Mouse (Mus musculus): Measurements from ENCODE around the gene Nmnat3. TPM values are rescaled to one million over a fixed set of nuclear protein-coding genes. Genes with fewer than 3 reads are reported as not detected.

Gene Nmnat3
- polyA plus RNA-seq, 1 experiment from 2014 or later = 10.2 TPM

DNA sequence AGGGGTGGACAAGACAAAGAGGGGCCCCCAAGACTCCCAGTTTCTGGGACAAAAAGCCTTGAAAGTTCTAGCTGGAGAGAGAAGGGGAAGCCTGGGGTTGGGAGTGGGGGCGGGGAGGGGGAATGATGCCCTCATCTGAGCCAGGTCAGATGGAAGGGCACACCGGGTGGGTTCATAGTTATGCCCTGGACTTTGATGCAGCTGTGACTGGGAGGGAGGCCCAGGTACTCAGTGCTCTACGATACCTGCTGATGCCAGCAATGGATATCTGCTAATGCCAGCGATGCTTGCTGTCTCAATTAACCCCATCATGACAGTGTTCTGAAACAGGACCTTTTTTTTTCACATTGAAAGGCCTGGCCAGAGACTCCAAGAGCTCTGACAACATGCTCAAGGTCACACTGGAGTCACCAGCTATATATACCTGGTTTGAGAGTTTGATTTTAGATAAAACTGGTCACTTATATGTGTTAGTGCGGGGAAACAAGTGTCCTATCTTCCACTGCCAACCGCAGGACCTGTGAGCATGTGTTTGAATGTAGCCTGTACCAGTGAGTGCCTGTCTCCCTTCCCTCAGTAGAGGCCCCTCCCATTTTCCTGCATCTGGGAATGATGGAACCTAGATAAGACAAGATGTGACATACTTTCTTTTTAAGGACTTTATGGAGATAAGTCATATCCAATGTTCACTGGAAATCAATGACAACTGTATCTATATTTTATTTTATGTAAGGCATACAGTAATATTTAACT is 25.6 kb downstream of the Nmnat3 start:
- Histone ChIP-seq H3K27me3 (no peaks in the 10 kb centered on the region), H3K9ac (no peak overlapping the region), H3K36me3 (no peaks in the 10 kb centered on the region), H3K4me2 (no peak overlapping the region), H3K4me1 (replicated peaks) (no peaks in the 10 kb centered on the region), H3K27ac (no peak overlapping the region), H3K4me3 (no peak overlapping the region), H3K9me3 (replicated peaks) (no peaks in the 10 kb centered on the region)
- ATAC-seq (replicated peaks; ENCODE audit: insufficient number of reproducible peaks, insufficient read depth, low FRiP score, low read depth) = no peak
- WGBS = 73% methylated on average over 6 of the region's 6 CpGs

DNA sequence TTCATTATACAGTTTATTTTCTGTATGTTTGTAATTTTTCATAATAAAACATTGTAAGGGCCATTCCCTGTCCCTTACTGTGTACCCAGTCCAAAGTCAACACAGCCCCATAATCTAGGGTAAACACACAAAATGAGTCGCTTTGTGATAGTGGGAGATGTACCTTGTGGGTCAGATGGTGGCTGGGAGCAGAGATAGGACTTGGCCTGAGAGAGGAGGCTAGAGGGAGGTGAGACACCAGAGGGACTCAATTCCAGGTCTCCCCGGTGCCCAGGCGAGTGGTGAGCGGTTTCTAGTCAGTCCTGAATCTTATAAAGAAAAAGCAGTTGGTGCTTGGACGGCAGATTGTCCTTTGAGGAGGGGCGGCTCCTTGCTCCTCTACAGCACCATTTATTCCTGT is 26.4 kb downstream of the Nmnat3 start:
- no peak for ATAC-seq (replicated peaks; ENCODE audit: insufficient number of reproducible peaks, insufficient read depth, low FRiP score, low read depth)

DNA sequence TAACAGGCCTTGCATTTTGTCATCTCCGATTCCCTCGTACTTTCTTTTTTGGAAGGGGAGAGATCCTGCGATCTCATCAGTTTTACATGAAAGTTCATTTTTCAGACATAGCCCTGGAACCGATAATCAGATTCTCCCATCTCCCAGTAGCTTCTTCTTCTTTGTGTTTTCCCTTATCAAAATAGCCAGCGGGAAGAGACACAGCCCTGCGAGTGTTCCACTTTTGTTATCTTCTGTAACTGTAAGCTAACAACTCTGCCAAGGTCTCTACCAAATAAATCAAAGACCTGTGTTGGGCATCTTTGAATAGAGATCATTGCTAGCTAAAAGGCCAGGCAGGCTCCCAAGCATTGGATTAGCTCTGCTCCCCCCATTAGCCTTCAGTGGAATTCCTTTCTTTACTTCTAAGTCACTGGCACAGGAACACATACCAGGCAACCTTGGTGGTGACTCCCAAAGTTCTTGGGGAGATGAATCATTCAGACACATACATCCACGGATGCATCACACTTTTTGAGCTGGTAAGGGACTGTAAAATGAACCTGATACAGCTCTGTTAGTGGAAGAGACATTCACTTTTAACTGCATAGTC is 26.9 kb downstream of the Nmnat3 start:
- no peak for ATAC-seq (replicated peaks; ENCODE audit: insufficient number of reproducible peaks, insufficient read depth, low FRiP score, low read depth)
- Histone ChIP-seq H3K4me2 (no peak overlapping the region), H3K9ac (no peak overlapping the region), H3K9me3 (replicated peaks) (no peaks in the 10 kb centered on the region), H3K27ac (no peak overlapping the region), H3K36me3 (no peaks in the 10 kb centered on the region), H3K27me3 (no peaks in the 10 kb centered on the region), H3K4me3 (no peak overlapping the region), H3K4me1 (replicated peaks) (no peaks in the 10 kb centered on the region)
- WGBS = 71% methylated on average over 7 of the region's 7 CpGs

More for the DNA sequence above, 26.4 kb downstream of the Nmnat3 start:
- Histone ChIP-seq H3K9me3 (replicated peaks) (no peaks in the 10 kb centered on the region), H3K27me3 (no peaks in the 10 kb centered on the region), H3K4me1 (replicated peaks) (no peaks in the 10 kb centered on the region), H3K9ac (no peak overlapping the region), H3K4me2 (no peak overlapping the region), H3K36me3 (no peaks in the 10 kb centered on the region), H3K4me3 (no peak overlapping the region), H3K27ac (no peak overlapping the region)
- WGBS = 75% methylated on average over 6 of the region's 6 CpGs

DNA sequence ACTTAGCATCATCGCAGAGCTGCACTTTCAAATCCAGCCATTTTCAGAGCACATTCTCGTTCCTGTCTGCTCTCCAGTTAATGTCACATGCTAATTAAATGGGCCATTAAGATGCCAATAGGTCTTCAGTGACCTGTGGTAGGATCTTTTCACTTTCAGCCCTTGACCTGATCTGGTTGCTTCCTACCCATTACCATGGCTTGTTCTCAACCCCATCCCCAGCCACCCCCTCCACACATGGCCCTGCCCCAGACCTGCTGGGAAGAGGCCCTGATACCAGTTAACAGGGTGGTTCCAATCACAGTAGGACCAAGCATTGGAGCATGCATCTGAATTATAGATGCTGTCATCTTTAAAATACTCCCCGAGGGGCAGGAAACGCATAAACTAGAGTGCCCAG is 30.7 kb downstream of the Nmnat3 start:
- H3K27me3 ChIP-seq = no peaks in the 10 kb centered on the region
- no peak overlapping the region for H3K27ac ChIP-seq
- ATAC-seq (replicated peaks; ENCODE audit: insufficient number of reproducible peaks, insufficient read depth, low FRiP score, low read depth) = no peak
- H3K9ac ChIP-seq = no peak overlapping the region
- WGBS = 84% methylated on average over 4 of the region's 4 CpGs
- H3K4me3 ChIP-seq = no peak overlapping the region
- no peaks in the 10 kb centered on the region for H3K9me3 ChIP-seq (replicated peaks)
- H3K36me3 ChIP-seq = no peaks in the 10 kb centered on the region
- no peak overlapping the region for H3K4me2 ChIP-seq
- no peaks in the 10 kb centered on the region for H3K4me1 ChIP-seq (replicated peaks)

DNA sequence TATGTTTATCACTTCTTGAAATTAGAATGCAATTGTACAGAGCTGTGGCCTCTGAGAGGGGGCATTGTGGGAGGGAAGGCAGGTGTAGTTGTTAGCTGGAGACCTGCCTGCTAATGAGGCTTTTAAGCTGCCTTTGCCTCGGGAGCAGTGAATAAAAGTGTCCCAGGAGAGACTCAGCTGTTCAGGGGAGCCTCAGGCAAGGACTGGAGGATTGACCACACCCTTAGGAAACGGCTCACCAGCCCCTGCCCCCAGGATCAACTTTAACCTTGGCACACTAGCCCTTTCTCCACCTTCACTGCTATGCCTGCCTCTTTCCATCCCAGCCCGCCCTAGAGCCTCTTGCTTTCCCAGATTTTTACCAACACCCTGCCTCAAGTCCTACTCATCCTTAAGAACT is 31.6 kb downstream of the Nmnat3 start:
- Histone ChIP-seq H3K36me3 (no peaks in the 10 kb centered on the region), H3K9ac (no peak overlapping the region), H3K4me1 (replicated peaks) (no peaks in the 10 kb centered on the region), H3K9me3 (replicated peaks) (no peaks in the 10 kb centered on the region), H3K27me3 (no peaks in the 10 kb centered on the region), H3K4me2 (no peak overlapping the region), H3K27ac (no peak overlapping the region), H3K4me3 (no peak overlapping the region)
- no peak for ATAC-seq (replicated peaks; ENCODE audit: insufficient number of reproducible peaks, insufficient read depth, low FRiP score, low read depth)
- 59% methylated on average over 3 of the region's 3 CpGs for WGBS

DNA sequence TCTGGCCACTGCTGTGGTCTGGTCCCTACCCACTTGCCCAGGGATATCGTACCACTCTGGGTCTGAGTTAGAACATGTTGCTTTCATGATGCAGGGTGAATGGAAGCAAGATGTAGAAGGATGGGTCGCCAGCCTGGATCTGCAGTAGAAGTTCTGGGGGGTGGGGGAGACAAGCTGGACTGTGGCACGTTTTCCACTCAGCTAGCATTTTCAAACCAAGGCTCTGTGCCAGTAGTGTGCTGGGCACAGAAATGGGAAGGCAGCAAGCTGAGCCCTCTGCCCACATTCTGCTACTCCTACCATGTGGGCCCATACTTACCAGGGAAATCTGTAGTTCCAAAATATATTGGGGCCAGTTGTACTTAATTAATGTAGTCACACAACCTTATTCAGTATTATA is 33.5 kb downstream of the Nmnat3 start:
- no peaks in the 10 kb centered on the region for H3K9me3 ChIP-seq (replicated peaks)
- no peak for ATAC-seq (replicated peaks; ENCODE audit: insufficient number of reproducible peaks, insufficient read depth, low FRiP score, low read depth)
- H3K27me3 ChIP-seq = no peaks in the 10 kb centered on the region
- H3K4me1 ChIP-seq (replicated peaks) = no peaks in the 10 kb centered on the region
- H3K4me3 ChIP-seq = no peak overlapping the region
- H3K9ac ChIP-seq = no peak overlapping the region
- no peak overlapping the region for H3K27ac ChIP-seq
- 82% methylated on average over 3 of the region's 3 CpGs for WGBS
- H3K4me2 ChIP-seq = no peak overlapping the region
- no peaks in the 10 kb centered on the region for H3K36me3 ChIP-seq

DNA sequence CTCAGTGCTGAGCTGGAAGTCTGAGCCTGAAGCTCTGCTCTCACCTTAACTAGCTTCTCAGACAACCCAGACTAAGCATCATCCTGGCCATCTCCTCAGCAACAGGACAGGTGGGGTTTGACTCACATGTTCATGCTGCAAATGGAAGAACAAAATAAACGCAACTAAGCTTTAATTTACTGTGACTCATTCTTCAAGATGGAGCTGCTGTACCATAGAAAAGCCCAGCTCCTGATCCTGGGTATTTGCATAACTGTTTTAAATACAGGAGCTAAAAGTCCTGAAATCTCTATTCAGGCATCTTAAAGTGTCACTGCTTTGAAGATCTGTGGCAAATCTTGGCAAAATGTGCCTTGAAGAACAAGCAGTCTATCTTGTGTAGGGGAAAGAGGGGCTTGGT is 38.9 kb downstream of the Nmnat3 start:
- H3K4me1 ChIP-seq (replicated peaks) = peaks cover 3% of the 10 kb centered on the region
- WGBS = 84% methylated on average over 1 of the region's 1 CpGs
- H3K9me3 ChIP-seq (replicated peaks) = no peaks in the 10 kb centered on the region
- H3K9ac ChIP-seq = no peak overlapping the region
- no peak overlapping the region for H3K4me2 ChIP-seq
- no peaks in the 10 kb centered on the region for H3K27me3 ChIP-seq
- no peak overlapping the region for H3K4me3 ChIP-seq
- ATAC-seq (replicated peaks; ENCODE audit: insufficient number of reproducible peaks, insufficient read depth, low FRiP score, low read depth) = no peak
- H3K36me3 ChIP-seq = no peaks in the 10 kb centered on the region
- H3K27ac ChIP-seq = no peak overlapping the region

DNA sequence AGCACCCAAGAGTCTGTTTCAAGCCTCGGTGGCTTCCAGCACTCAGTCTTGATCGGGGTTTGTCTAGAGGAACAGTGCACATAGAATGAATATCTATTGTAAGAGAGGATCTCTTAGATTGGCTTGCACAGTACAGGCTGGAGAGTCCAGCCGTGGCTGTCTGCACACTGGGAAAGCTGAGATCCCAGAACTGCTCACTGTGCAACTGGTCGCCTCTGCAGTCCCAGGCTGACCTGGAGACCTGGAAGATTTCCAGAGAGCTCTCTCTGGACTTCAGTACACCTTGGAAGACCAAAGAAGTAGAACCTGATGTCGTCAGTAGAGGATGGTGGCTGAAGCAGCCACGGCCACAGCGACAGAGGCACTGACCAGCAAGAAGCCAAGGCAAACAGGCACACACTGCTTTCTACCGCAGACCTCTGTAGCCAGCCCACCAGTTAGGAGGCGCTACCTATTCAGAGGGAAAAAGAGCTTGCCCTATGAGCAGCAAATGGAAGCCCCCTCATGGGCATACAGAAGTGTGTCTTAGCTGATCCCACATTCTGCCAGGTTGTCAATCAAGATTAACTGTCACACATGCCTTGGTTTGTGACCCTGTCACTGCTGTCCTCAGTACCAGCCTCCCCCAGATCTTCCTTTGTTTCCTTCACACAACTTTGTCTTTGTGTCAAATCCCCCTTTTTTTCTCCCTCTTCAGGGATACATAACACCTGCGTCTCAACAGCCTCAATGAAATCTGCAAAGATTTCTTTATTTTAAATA is 41.4 kb downstream of the Nmnat3 start:
- Histone ChIP-seq H3K36me3 (no peaks in the 10 kb centered on the region), H3K4me1 (replicated peaks) (peaks cover 3% of the 10 kb centered on the region), H3K9me3 (replicated peaks) (no peaks in the 10 kb centered on the region), H3K4me3 (no peak overlapping the region), H3K9ac (no peak overlapping the region), H3K27me3 (no peaks in the 10 kb centered on the region), H3K4me2 (no peak overlapping the region), H3K27ac (no peak overlapping the region)
- WGBS = 87% methylated on average over 10 of the region's 10 CpGs
- ATAC-seq (replicated peaks; ENCODE audit: insufficient number of reproducible peaks, insufficient read depth, low FRiP score, low read depth) = no peak

DNA sequence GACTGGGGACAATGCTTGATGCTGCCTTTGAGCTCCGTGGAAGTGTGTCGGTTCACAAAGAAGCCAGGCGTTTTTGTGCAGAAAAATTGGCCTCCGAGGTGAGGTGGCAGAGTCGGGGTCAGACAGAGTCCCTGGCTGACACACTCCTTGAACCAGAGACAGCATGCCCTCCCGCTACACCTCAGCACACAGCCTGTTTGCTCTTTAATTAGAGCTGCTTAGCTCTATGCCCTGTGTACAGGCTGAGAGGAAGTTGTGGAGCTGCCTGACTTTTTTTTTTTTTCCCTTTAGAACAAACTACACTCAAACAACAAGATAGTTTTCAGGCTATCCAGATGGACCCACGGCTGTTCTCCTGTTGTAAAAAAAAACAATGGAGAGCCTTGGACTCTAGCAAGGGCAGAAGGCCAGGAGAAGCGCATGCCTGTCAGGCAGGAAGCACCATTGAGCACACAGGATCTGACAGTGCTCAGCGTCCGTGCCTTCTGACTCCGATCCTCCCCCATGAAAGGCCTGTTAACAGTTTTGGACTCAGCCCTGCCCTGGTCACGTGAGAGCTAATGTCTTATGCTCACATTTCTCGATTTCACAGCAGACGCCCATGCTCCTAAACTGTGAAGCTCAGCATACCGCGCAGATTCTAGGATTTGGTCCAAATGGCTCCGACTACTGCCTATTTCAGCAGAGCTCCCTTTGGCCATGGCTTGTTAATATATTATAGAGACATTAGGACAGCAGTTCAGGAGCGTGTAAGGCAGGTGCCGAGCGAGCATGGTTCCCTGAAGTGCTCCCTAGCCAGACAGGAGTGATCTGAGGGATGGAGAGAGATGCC is 42.3 kb downstream of the Nmnat3 start:
- H3K27ac ChIP-seq = no peak overlapping the region
- H3K9ac ChIP-seq = no peak overlapping the region
- no peaks in the 10 kb centered on the region for H3K27me3 ChIP-seq
- WGBS = 51% methylated on average over 20 of the region's 20 CpGs
- H3K4me1 ChIP-seq (replicated peaks) = peaks cover 3% of the 10 kb centered on the region
- H3K36me3 ChIP-seq = no peaks in the 10 kb centered on the region
- H3K9me3 ChIP-seq (replicated peaks) = no peaks in the 10 kb centered on the region
- peak; percentile 51; the same call in 1 of the 2 replicates for ATAC-seq (replicated peaks; ENCODE audit: insufficient number of reproducible peaks, insufficient read depth, low FRiP score, low read depth)
- H3K4me2 ChIP-seq = no peak overlapping the region
- H3K4me3 ChIP-seq = no peak overlapping the region

DNA sequence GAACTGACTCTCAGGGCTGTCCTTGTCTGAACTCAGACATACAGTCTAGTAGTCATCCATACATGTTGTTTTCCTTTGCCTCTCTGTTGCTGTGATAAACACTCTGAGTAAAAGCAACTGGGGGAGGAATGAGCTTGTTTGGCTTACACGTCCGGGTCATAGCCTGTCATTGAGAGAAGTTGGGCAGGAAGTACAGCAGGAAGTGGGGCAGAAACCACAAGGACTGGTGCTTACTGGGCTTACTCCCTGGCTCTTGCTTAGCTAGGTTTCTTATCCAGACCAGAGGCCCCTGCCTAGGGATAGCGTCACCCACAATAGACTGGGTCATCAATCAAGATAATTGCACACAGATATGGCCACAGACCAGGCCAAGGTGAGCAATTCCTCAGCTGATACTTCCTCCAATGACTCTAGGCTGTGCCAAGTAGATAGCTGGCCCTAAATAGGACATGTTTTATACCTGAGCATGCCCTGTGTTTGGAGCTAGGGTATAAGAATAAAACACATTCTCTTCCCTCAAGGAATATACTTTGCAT is 46.1 kb downstream of the Nmnat3 start:
- 59% methylated on average over 3 of the region's 3 CpGs for WGBS
- H3K9me3 ChIP-seq (replicated peaks) = no peaks in the 10 kb centered on the region
- no peak for ATAC-seq (replicated peaks; ENCODE audit: insufficient number of reproducible peaks, insufficient read depth, low FRiP score, low read depth)
- H3K36me3 ChIP-seq = no peaks in the 10 kb centered on the region
- no peak overlapping the region for H3K27ac ChIP-seq
- no peak overlapping the region for H3K4me3 ChIP-seq
- H3K9ac ChIP-seq = no peak overlapping the region
- H3K4me2 ChIP-seq = no peak overlapping the region
- H3K27me3 ChIP-seq = no peaks in the 10 kb centered on the region
- H3K4me1 ChIP-seq (replicated peaks) = no peaks in the 10 kb centered on the region; the same call in 1 of the 2 replicates

Data from heart, embryonic 15.5 days (tissue).